Comparison of ENCODE assay signal across 8 mouse cellular contexts in the genomic region with DNA sequence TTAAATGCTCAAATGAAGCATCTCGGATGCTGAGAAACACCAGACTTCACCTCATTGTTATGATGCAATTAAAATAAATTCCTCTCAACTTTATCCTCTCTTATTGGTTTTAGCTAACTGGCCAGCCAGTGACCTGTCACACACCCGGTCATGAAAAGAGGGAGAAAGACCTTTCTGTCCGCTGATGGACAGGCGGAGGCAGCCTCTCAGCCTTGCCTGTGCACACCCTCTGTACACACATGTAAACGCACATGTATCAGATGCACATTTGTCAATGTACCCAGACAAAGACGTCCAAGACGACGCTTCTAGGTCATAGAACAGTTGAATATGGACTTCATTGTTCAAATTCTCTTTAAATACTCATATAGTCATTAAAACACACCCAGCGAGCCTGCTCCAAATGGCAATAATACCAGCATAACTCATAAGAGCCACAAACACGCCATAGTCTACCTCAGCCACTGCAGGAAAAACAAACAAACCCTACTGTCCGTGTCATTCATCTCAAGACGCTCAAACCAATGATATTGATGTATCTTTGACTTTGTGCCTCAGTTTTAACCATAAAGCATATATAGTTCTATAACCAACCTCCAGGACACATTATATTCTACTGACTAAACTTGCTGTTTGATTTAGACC. TPM values are rescaled to one million over a fixed set of nuclear protein-coding genes. Genes with fewer than 3 reads are reported as not detected.
DNase-seq lines count a peak whose midpoint lies in the region; ATAC-seq and TF ChIP-seq lines count a peak whose summit lies in the region.

No protein-coding gene starts in this region.

- TF ChIP-seq CTCF in layer of hippocampus, adult 2 months (conservative IDR thresholded peaks at IDR 0.05), result no peak
- TF ChIP-seq CTCF in thymus, adult 2 months (IDR thresholded peaks at IDR 0.05; ENCODE audit: borderline replicate concordance, control insufficient read depth, extremely low read depth, insufficient read depth, low read length, poor library complexity), result no peak

- TF ChIP-seq POLR2A in myocyte (IDR thresholded peaks at IDR 0.05; ENCODE audit: insufficient read length, low read depth), result no peak
- no peak for TF ChIP-seq POLR2A in thymus, adult 2 months (IDR thresholded peaks at IDR 0.05; ENCODE audit: control insufficient read depth, extremely low read depth, insufficient read depth, low read length, poor library complexity)

- peaks cover 75% of the 10 kb centered on the region for H3K27me3 ChIP-seq in forebrain, embryonic 13.5 days
- no peaks in the 10 kb centered on the region for H3K27me3 ChIP-seq in kidney, embryonic 16.5 days (ENCODE audit: insufficient read depth, low read length)
- no peaks in the 10 kb centered on the region for H3K27me3 ChIP-seq in myocyte (ENCODE audit: control insufficient read depth, insufficient read depth, insufficient read length)
- peaks cover 11% of the 10 kb centered on the region for H3K27me3 ChIP-seq in thymus, adult 2 months (ENCODE audit: control insufficient read depth, insufficient read depth, low read length)

- H3K36me3 ChIP-seq in forebrain, embryonic 13.5 days (ENCODE audit: poor library complexity, severe bottlenecking), result peaks cover 6% of the 10 kb centered on the region; the same call in 1 of the 2 replicates
- H3K36me3 ChIP-seq in kidney, embryonic 16.5 days (ENCODE audit: insufficient read depth, low read length), result peaks cover 11% of the 10 kb centered on the region
- no peaks in the 10 kb centered on the region for H3K36me3 ChIP-seq in myocyte (ENCODE audit: control insufficient read depth, insufficient read depth)
- no peaks in the 10 kb centered on the region for H3K36me3 ChIP-seq in thymus, adult 2 months (ENCODE audit: control insufficient read depth, insufficient read depth, low read length)

- H3K9ac ChIP-seq in forebrain, embryonic 13.5 days, result peak overlapping the region; percentile 73
- peak overlapping the region; percentile 91 for H3K9ac ChIP-seq in kidney, embryonic 16.5 days (replicated peaks; ENCODE audit: low read length)

- no peak for DNase-seq in layer of hippocampus, adult 2 months (ENCODE audit: low spot score in 2 of 2)
- DNase-seq in layer of hippocampus, adult 11-12 months (ENCODE audit: low spot score), result no peak
- no peak for DNase-seq in right cerebral cortex, postnatal 36 days (ENCODE audit: low spot score in 2 of 2)
- no peak for DNase-seq in thymus, adult 2 months
- DNase-seq in testis, postnatal 10 days (ENCODE audit: low spot score), result no peak

- ATAC-seq in forebrain, embryonic 13.5 days, result no peak
- ATAC-seq in kidney, embryonic 16.5 days (ENCODE audit: low FRiP score, low TSS enrichment), result no peak

- peak overlapping the region; percentile 88 for H3K27ac ChIP-seq in layer of hippocampus, adult 2 months
- H3K27ac ChIP-seq in forebrain, embryonic 13.5 days, result peak overlapping the region; percentile 99
- peak overlapping the region; percentile 100 for H3K27ac ChIP-seq in kidney, embryonic 16.5 days (ENCODE audit: low read length)
- H3K27ac ChIP-seq in thymus, adult 2 months (ENCODE audit: control insufficient read depth, insufficient read depth, low read length), result no peak overlapping the region

- H3K9me3 ChIP-seq in forebrain, embryonic 13.5 days (replicated peaks), result no peaks in the 10 kb centered on the region
- no peaks in the 10 kb centered on the region for H3K9me3 ChIP-seq in kidney, embryonic 16.5 days (ENCODE audit: low read length)

- peaks cover 20% of the 10 kb centered on the region; the same call in 1 of the 2 replicates for H3K4me1 ChIP-seq in forebrain, embryonic 13.5 days
- no peaks in the 10 kb centered on the region; the same call in 1 of the 2 replicates for H3K4me1 ChIP-seq in kidney, embryonic 16.5 days (ENCODE audit: insufficient read depth, low read length)
- H3K4me1 ChIP-seq in thymus, adult 2 months (replicated peaks; ENCODE audit: control insufficient read depth, insufficient read depth, low read length), result no peaks in the 10 kb centered on the region; the same call in 1 of the 2 replicates

- H3K4me2 ChIP-seq in forebrain, embryonic 13.5 days, result peak overlapping the region; percentile 70
- peak overlapping the region; percentile 68 for H3K4me2 ChIP-seq in kidney, embryonic 16.5 days (replicated peaks; ENCODE audit: low read depth, low read length)
- H3K4me2 ChIP-seq in myocyte (ENCODE audit: low read depth), result peak overlapping the region; percentile 84

- H3ac ChIP-seq in myocyte (ENCODE audit: control insufficient read depth, insufficient read length), result no peak overlapping the region

- 2% methylated on average over 12 of the region's 12 CpGs for WGBS in forebrain, embryonic 13.5 days
- 5% methylated on average over 12 of the region's 12 CpGs for WGBS in kidney, embryonic 16.5 days
- 11% methylated on average over 12 of the region's 12 CpGs for WGBS in thymus, adult 2 months

- H3K79me2 ChIP-seq in myocyte (ENCODE audit: control insufficient read depth, insufficient read depth), result peaks cover 25% of the 10 kb centered on the region

- peak overlapping the region; percentile 83 for H3K4me3 ChIP-seq in layer of hippocampus, adult 2 months
- peak overlapping the region; percentile 72 for H3K4me3 ChIP-seq in forebrain, embryonic 13.5 days
- H3K4me3 ChIP-seq in kidney, embryonic 16.5 days (ENCODE audit: low read length), result peak overlapping the region; percentile 93
- H3K4me3 ChIP-seq in myocyte, result peak overlapping the region; percentile 89
- H3K4me3 ChIP-seq in thymus, adult 2 months (ENCODE audit: control insufficient read depth, insufficient read depth, low read length), result no peak overlapping the region

TF ChIP-seq in myocyte, 11 proteins besides CTCF, POLR2A, EP300 and RAD21:
- TF ChIP-seq REST (IDR thresholded peaks at IDR 0.05; ENCODE audit: insufficient read depth, insufficient read length) (no peak), CEBPB (IDR thresholded peaks at IDR 0.05; ENCODE audit: insufficient read depth, poor library complexity, severe bottlenecking) (no peak), MYOG (IDR thresholded peaks at IDR 0.05; ENCODE audit: control insufficient read depth in 1 of 3, insufficient read depth in 1 of 3, insufficient read length in 2 of 3, low read depth in 2 of 3) (no peak), USF1 (IDR thresholded peaks at IDR 0.05; ENCODE audit: low read depth) (no peak), MYOD1 (IDR thresholded peaks at IDR 0.05; ENCODE audit: control insufficient read depth in 1 of 3, insufficient read length in 2 of 3, low read depth in 2 of 3) (no peak), POLR2AphosphoS2 (IDR thresholded peaks at IDR 0.05; ENCODE audit: insufficient read length, low read depth) (no peak), E2F4 (IDR thresholded peaks at IDR 0.05; ENCODE audit: insufficient read depth) (no peak)

RNA-seq across cellular contexts. Expression of a gene that starts 3.9 kb away (rescaled TPM):
- 10 to 100 TPM; 35.8 to 48.5 TPM for total RNA-seq in layer of hippocampus, adult 2 months (2021)
- polyA plus RNA-seq in forebrain, embryonic 13.5 days (2015; fragmentation: Nextera tagmentation; extraction: Ambion mirVana), result 97.9 and 132 TPM in 2 replicates
- polyA plus RNA-seq in kidney, embryonic 16.5 days (2015; fragmentation: Nextera tagmentation; extraction: Ambion mirVana), result 165 and 186 TPM in 2 replicates
- 7.0 TPM for polyA plus RNA-seq in myocyte (2012; fragmentation: generic; extraction: Trizol)
- polyA plus RNA-seq in thymus, adult 2 months (2012; rRNA removed), result 12.8 and 14.7 TPM in 2 replicates
